Mouse (Mus musculus): ENCODE data around the gene Gm20662.

DNA sequence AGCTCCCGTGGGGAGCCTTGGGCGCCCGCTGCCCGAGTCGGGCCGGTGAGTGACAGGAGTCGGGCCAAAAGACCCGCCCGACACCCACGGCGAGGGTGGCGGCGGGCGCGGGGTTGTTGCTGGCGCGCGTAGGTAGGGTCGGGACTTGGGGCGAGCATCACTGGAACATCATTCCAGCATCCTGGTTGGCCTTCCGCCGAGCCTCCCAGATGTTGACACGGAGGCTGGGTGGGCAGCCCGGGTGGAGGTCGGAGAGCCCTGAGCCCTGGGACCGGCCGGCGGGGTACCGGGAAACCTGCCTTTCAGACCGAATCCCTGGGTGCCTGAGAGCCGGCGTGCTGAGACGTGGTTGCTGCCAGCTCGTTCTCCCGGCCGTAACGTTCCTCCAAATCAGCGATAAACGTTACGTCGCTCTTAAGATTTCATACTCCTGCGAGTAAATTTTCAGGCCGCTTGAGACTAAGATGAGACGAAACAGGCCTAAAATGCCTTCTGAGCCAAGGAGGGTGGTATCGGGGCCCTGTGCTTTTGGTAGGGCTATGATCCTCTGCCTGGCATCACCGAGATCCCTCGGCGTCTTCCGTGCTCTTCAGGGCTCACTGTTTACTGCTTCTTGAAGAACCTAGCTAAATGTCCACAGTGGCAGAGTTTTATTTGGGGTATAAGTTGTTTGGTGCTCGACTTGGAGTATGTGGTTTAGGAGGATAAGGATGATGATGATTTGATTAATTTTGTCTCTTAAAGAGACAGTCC, 6.8 kb downstream of the Gm20662 start:
- TF ChIP-seq CTCF (IDR thresholded peaks at IDR 0.05; ENCODE audit: borderline replicate concordance, insufficient read depth, low read depth, low read length) (no peak), POLR2A (IDR thresholded peaks at IDR 0.05; ENCODE audit: borderline replicate concordance, insufficient read depth, low read length) (no peak)
